Mouse (Mus musculus): Measurements from ENCODE around the gene Eps15. TPM values are rescaled to one million over a fixed set of nuclear protein-coding genes. Genes with fewer than 3 reads are reported as not detected.
A peak's percentile ranks its signal among the peaks of the same experiment; 100 is the strongest.

The Eps15 gene
- total RNA-seq (2021): 10 to 100 TPM; 51.0 to 55.5 TPM
- long read RNA-seq, experiment 1, full-length matches to known transcripts: 27 of 51 reads
- long read RNA-seq, experiment 1, partial matches to known transcripts: 2 of 51 reads
- long read RNA-seq, experiment 1, other reads (novel, unspliced or antisense): 22 of 51 reads
- long read RNA-seq, experiment 2, full-length matches to known transcripts: 35 of 69 reads
- long read RNA-seq, experiment 2, partial matches to known transcripts: 10 of 69 reads
- long read RNA-seq, experiment 2, other reads (novel, unspliced or antisense): 24 of 69 reads

DNA sequence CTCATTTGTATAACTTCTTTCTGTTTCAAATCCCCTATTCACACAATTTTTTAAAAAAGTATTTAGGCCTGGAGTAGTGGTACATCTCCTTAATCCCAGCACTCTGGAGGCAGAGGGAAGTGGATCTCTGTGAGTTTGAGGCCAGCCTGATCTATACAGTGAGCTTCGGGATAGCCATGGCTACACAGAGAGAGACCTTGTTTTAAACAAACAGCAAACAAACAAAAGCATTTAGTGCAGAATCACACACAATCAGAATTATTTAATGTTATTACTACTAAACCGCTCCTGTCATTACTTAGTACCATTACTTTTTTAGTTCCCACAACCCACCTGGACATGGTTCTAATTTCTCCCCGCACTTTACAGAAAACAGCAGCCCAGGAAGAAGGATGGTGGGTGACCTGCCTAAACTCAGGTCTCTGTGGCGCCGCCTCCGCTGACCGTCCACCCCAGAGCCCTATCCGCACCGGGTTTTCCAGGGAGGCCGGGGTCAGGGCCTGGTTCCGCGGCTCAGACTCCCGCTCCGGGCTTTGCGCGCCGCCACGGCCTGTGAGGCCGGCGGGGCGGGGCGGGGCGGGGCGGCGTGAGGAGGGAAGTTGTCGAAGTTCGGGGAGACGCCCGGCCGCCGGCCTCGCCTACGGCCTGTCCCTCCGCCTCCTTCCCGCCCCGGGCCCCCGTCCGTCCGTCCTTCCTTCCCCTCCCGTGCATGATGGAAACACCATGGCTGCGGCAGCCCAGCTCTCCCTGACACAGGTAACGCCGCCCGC, at the start of gene Eps15:
Gene Eps15 (plus strand): TSS at position 580 of the 770 bp plus-strand sequence.
- DNase-seq (ENCODE audit: low spot score in 2 of 2): peak; percentile 88 to 94

DNA sequence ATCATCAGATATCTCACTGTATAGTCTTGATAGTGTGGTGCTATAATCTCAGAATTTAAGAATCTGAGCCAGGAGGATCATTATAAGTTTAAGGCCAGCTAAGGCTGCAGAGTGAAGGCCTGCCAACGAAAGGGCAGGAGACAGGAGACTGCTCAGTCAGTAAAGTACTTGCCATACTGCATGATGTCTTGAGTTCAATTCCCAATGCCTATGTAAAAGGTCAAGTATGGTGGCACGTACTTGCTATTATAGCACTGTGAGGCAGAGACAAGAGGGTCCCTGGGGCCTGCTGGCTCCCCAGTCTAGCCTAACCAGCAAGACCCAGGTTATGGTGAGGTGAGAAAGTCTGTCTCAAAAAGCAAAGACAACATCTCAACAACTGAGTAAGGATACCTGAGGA, 45.9 kb upstream of the Eps15 start, which contains the start of gene Calr4:
Gene Calr4 (plus strand): TSS at position 301 of the 400 bp plus-strand sequence.
- no peak for DNase-seq (ENCODE audit: low spot score in 2 of 2)

DNA sequence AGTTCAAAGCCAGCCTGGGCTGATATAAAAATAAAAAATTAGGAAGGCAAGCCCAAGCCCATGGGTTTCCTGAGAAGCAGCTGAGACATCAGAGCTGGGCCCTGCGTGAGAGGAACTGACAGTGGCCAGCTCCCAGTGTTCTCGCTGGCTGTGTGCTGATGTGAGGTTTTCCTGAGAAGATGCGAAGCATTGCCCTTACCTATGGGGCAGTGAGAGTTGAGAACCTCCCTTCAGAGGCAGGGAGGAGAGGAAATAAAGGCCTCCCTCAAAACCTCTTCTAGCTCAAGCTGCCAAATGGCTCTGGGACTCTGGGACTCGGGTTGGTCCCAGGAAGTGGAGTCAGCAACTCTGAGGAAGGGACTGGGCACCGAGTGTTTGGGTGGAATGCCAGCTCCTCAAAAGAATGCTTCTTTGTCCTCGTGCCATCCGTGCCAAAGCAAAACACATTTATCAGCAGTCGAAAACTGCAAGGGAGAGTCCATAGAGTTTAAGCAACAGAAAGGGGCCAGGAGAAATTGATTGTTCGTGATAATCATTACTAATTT, 45.2 kb upstream of the Eps15 start:
- DNase-seq (ENCODE audit: low spot score in 2 of 2): no peak

DNA sequence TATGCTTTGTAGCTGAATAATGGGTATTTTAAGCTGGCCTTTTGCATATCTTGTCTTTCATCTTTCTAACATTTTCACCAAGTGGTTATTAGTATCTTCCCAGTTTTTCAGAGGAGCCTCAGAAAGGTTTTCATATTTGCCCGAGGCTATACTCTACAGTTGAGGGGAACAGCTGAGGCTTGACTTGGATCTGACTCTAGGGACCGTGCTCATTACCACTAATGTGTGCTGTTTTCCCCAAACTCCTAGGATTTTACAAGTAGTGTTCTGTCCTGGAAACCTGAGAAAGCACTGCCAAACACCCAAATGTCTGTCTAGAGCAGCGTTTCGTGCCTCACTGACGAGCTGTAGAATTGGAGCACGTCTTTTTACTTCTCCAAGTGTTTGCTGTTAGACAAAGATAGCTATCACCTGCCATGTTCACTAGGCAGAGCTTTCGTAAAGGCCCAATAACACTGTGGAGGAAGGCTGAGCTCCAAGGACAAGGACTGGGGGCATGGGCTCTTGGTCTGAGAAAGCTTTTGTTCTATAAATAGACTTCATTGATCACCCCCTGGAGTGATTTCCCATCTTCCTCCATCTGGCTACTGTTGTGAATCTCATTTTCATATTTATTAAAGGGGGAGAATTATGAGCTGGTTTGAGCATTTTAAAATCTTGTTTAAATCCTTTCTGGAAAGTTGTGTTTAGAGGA, 43.7 kb upstream of the Eps15 start:
- DNase-seq (ENCODE audit: low spot score in 2 of 2): no peak

DNA sequence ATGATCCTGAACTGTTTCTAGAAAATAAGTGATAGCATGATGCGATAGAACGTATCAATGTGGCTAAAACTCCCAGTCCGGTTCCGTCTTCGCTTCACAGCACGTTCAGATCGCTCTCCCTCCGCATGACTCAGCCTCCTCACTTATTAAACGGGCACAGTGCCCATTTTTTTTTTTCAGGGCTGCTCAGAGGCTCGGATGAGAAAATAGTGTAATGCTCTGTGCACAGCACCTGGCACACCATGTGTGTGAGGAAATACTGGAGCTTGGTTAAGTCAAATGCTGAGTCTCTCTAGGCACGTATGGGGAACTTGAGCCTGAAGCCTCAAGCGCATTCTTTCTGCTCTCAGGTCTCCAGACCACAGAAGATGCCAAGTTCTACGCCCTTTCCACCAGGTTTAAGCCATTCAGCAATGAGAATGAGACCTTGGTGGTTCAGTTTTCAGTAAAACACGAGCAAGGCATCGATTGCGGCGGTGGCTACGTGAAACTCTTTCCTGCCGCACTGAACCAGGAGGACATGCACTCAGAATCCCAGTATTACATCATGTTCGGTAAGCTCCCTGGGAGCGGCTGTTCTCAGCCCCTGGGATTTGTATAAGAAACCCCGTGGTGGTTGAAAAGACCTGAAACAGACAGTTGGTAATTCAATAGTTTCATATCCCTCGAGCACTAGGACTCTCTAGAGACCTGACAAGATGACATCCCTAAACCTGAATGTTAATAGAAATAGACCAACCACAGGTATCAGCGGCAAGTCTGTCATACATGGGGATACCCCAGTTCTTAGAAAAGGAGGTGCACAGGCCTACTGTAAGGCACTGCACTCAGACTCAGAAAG, 41.4 kb upstream of the Eps15 start:
- peak in 1 of 2 experiments; percentile 39 for DNase-seq (ENCODE audit: low spot score in 2 of 2)

DNA sequence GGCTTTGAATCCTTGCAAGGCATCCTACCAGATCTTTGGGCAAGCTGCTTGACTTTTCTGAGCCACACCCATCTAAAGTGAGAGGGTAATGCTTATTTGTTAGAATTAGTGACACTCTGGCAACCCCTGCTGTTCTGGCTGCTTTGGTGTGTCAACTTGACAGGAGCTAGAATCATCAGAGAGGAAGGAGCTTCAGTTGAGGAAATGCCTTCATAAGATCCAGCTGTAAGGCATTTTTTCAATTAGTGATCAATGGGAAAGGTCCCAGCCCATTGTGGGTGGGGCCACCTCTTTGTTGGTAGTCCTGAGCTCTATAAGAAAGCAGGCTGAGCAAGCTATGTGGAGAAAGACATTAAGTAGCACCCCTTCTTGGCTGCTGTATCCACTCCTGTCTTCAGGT, 38.8 kb upstream of the Eps15 start:
- DNase-seq (ENCODE audit: low spot score in 2 of 2): no peak

DNA sequence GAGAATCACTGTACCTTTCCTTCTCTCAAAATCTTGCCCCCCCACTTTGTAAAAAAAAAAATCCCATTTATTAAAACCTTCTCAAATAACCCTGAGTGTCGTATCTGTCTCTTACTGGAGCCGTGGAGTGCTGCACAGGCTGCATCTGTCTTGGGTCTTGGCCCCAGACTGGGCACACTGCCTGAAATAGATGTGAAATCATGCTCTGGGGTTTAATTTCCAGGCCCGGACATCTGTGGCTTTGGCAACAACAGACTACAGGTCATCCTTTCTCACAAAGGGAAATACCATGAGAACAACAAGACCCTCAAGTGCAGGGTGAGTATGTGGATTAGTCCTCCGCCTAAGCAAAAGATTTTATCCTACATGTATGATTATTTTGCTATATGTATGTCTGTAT, 38.1 kb upstream of the Eps15 start:
- DNase-seq (ENCODE audit: low spot score in 2 of 2): peak; percentile 54 to 77

DNA sequence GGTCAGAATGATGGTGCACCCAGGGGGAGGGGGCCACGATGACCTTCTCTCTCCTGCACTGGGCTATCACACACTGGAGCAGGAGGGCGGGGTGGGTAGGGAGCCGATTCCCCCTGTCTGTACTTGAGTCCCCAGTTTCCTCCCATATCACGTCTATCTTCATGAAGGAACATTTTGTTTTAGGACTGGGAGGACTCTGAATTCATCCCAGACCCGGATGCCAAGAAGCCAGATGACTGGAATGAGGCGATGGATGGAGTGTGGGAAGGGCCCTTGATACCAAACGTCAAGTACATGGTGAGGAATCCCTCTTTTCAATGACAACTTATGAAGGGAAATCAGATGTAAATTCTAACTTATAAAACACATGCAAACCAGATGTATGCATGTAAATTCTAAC, 35.6 kb upstream of the Eps15 start:
- no peak for DNase-seq (ENCODE audit: low spot score in 2 of 2)

DNA sequence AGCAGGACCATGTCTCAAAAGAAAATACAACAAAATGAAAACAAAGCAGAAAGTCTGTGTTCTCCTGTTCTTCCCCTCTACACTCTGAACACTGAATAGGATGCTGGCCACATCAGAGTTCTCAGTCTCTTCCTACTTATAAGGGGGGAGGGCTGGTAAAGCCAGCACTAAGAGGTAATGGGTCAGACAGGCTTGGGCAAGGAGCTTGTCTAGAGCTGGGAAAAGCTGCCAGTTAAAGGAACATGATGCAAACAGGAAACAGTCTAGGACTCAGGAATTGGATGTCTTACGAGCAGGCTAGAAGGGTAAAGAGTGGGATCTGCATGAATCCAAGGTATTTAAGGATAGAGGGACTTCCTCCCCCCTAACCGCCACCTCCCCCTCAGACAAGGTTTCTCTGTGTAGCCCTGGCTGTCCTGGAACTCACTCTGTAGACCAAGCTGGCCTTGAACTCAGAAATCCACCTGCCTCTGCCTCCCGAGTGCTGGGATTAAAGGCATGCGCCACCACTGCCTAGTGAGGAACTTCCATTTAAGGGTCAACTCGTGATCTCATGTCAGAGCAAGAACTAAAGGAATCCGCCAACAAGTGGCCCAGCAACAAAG, 35.0 kb upstream of the Eps15 start:
- no peak for DNase-seq (ENCODE audit: low spot score in 2 of 2)

DNA sequence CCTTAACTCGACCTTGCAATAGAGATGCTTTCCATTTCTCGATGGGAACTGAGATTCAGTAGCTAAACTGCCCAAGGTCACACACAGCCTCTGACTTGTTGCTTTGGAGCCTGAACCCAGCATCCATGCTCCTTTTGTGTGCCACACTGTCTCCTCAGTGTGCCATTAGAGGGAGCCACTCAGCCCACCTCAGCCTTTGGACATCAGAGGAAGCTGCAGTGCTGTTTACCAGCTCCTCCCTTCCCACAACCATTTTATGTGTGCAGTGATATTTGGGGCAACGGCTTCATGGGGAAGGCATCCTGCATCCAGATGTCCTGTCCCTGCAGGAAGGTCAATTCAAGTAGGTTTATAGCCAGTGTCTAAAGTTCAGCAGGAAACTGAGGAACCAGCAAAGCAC, 28.5 kb upstream of the Eps15 start:
- no peak for DNase-seq (ENCODE audit: low spot score in 2 of 2)

DNA sequence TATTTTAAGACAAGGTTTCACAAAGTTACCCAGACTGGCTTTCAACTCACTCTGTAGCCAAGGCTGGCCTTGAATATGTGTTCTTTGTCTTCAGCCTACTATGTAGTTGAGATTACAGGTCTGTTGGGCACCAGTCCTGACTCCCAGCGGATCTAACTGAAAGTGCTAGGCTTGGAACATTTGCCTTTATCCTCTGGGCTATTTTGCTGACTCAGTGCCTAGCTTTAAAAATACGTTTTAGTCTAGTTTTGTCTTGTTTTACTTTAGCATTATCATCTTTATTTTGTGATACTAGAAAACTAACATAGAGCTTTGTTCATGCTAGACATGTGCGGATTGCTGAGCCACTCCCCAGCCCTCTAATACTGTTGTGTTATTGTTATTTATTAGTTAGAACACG, 27.9 kb upstream of the Eps15 start:
- no peak for DNase-seq (ENCODE audit: low spot score in 2 of 2)

DNA sequence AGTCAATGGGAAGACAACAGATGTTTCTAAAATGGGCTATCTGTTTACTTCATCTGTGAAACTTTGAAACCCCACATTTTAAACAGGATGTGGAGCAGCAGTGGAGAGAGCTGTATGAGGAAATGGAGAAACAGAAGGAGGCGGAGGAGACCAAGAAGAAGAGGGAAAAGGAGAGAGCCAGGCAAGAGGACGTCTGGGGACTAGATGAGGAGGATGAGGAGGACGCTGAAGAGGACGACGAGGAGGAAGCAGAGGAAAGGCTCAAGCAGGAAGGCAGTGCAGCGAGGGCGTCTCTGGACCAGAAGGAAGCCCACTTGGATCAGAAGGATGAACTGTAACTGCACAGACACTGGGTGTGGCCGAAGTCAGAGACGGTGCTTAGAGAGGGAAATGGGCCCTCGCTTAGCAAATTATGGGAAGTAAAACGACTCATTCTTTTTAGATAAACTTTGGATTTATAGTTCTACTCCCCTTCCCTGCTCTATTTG, 26.4 kb upstream of the Eps15 start:
- no peak for DNase-seq (ENCODE audit: low spot score in 2 of 2)

DNA sequence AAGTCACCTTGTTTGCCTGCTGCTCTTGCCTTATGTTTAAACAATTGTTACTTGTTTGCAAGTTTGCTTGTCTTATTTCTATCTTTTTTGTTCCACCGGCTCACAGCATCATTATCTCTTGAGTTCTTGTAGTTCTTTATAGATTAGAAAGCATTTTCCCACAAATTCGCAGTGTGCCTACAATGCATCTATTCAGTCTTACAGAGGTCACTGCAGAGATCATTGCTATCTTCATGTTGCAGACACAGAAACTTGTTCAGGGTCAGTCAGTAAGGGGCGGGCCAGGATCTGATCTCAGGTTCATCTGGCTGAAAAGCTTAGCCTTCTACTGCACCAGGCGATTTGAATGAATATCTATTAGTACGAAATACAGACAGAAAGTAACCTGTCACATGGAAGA, 25.6 kb upstream of the Eps15 start:
- no peak for DNase-seq (ENCODE audit: low spot score in 2 of 2)

DNA sequence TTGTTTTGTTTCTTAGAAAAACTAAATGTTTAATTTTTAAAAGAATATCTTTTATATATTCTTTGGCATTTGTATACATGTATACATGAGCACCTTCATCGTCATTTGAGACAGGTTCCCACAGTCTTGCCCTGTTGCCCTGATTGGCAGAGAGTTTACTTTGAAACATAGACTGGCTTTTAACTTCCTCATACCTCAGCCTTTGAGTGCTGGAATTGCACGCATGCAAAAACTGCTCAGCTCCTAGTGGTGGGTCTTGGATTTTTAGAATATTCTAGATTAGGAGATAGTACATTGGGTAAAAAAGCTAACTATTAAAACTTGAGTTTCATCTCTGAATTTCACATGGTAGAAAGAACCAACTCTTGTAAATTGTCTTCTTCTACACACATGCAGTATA, 24.7 kb upstream of the Eps15 start:
- no peak for DNase-seq (ENCODE audit: low spot score in 2 of 2)

DNA sequence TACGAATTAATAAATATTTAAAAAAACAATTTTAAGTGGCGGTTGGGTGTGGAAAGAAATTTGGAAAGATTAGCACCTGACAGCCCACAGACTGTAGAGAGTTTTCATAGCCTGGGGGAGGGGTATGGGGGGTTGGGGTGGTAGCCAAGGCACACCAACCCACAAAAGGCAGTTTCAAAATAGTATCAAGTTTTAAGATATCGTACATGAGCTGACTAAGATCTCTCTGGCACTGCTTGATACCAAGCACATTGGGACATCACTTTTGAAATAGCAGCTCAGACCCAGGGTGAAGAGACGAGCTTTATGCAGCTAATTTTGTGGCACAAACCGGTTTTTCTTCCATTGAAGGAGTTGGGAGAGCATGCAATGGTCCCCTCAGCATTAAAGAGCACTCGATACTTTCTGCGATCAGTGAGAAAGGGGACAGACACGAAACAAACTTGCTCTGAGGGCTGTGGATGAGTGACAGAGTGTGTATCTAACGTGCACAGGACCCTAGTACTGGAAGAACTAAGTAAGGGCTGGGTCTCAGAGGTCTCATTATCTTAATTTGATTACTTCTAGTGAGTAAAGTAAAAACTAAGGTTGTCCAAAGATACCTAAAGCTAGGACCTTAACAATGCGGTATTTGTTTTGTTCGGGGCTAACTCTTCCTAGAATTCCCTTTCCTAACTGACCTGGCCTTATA, 24.2 kb upstream of the Eps15 start:
- no peak for DNase-seq (ENCODE audit: low spot score in 2 of 2)

DNA sequence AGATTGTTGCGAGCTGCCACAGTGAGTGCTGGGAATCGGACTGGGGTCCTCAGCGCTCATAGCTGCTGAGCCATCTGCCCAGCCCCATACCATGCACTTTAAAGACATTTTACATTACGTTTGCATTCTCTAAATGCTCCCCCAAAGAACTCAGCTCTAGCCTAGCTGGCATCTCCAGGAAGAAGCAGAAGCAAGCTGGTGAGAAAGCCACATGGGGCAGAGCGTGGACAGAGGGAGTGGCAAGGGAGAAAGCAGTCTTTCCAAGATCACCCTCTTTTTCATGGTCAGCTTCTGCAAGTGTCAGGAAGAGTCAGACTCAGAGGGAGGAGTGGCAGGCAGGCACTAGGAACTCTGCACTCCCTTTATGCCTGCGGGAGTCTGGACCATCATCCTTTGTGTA, 23.3 kb upstream of the Eps15 start:
- no peak for DNase-seq (ENCODE audit: low spot score in 2 of 2)

DNA sequence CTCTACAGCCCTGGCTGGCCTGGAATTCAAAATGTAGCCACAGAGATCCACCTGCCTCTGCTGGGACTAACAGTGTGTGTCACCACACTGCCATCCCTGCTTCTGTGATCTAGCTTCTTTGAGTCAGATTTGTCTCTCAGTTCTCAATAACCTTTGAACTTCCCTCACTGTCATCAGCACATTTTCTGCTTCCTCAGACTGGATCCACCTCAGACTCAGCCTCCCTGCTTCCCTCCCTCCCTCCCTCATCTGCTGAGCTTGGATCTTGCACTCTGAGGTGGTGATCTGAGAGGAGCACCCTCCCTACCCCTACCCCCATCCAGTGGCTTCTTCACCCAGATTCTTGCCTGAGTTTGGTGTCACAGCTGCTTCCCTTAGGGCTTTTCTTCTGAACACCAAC, 22.4 kb upstream of the Eps15 start:
- DNase-seq (ENCODE audit: low spot score in 2 of 2): no peak

DNA sequence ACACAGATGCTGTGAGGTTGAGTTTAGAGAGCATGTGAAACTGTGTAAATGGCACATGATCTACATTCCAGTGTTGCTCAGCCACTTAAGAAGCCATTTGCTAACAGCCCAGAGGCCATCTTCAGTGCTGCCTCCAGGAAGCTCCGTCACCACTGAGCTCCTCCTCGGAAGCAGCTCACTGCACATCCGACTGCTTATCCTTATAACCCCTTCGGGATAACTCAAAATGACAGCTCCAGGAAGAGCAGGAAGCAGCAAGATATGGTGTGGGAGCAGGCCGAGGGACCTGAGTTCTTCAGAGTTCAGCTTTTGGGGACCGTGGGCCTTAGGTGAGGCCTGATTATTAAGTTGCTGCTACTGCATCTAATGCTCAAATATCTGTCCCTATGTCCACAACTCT, 18.0 kb upstream of the Eps15 start:
- DNase-seq (ENCODE audit: low spot score in 2 of 2): no peak

DNA sequence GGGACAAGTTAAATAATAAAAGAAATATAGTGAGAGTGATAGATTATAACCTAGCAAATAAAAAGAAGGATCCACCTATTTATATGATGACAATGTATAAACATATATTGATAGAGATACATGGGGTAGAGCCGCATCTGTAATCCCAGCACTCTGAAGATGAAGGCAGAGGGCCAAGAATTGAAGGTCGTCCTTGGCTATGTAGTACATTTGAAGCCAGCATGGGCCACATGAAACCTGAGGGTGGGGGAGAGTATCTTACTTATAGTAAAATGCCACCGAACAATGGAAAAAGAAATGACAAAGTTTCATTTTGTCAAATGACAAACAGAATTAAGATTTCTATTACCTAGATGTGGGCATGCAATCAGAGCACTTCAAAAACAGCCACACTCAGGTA, 14.0 kb upstream of the Eps15 start:
- DNase-seq (ENCODE audit: low spot score in 2 of 2): no peak

DNA sequence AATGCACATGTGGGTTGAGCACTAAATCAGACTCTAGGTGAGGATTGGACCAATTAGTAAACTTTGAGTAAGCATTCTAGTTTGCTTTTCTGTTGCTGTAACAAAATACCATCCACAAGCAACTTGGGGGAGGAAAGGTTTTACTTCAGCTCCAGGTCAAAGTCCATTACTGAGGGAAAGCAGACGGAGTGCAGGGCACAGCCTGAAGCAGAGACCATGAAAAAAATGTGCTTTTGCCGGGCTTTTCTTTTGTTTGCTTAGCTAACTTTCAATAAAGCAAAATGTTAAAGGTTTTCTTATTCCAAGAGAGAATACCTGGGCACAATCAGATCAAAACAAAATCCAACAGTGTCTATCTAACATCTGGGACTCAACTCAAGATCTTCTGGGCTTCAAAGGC, 13.3 kb upstream of the Eps15 start:
- DNase-seq (ENCODE audit: low spot score in 2 of 2): no peak
